Comparison of ENCODE assay signal across 9 mouse cellular contexts in the genomic region with DNA sequence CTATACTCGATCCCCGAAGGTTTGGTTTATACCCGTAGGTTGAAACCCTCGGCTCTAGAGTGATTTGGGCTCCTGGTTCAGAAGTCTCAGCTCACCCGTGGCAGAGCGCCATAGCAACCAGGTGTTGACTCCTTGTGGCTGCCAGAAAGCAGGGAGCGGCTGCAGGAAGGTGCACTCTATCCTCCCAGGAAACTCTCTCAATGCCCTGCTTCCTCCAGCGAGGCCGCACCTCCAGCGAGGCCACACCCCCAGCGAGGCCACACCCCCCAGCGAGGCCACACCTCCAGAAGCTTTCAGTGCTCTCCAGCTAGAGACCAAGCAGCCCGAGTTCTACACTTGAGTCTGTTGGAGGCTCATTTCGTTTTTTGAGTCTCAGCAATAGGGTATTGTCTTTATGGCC. TPM values are rescaled to one million over a fixed set of nuclear protein-coding genes. Genes with fewer than 3 reads are reported as not detected.
DNase-seq lines count a peak whose midpoint lies in the region; ATAC-seq and TF ChIP-seq lines count a peak whose summit lies in the region.
"Had no signal": no experiment of that assay in that cellular context is flagged by ENCODE, and none has a peak within 500 bp of the region (broad histone marks: within the 10 kb centered on the region; RNA-seq: fewer than 3 reads in every experiment).

No protein-coding gene starts in this region.

- H3K4me3 ChIP-seq in kidney, embryonic 15.5 days (replicated peaks), result no peak overlapping the region
- H3K4me3 ChIP-seq in heart, embryonic 10.5 days, result no peak overlapping the region
- no peak overlapping the region for H3K4me3 ChIP-seq in liver, embryonic 14.5 days (ENCODE audit: insufficient read depth in 1 of 2, low read depth in 2 of 2, low read length in 2 of 2)
- no peak overlapping the region for H3K4me3 ChIP-seq in hindbrain, embryonic 12.5 days
- H3K4me3 ChIP-seq: hindbrain, embryonic 15.5 days had no signal

- TF ChIP-seq EP300 in liver, embryonic 14.5 days (IDR thresholded peaks at IDR 0.05; ENCODE audit: low read depth), result no peak

- ATAC-seq in kidney, embryonic 15.5 days (replicated peaks; ENCODE audit: low FRiP score), result no peak
- ATAC-seq in liver, embryonic 14.5 days (ENCODE audit: insufficient read depth), result peak; percentile 46; the same call in 1 of the 2 replicates
- no peak for ATAC-seq in hindbrain, embryonic 12.5 days (ENCODE audit: low FRiP score)

- peak; percentile 75 for DNase-seq in kidney, adult 11 months
- peak; percentile 74 to 86 for DNase-seq in adrenal gland, postnatal 36 days
- DNase-seq in heart, embryonic 10.5 days (ENCODE audit: low spot score), result peak; percentile 84
- DNase-seq in liver, embryonic 14.5 days (ENCODE audit: low read depth in 3 of 3, low spot score in 3 of 3), result peak in 2 of 3 experiments; percentile 63 to 65
- DNase-seq in retina, embryonic 14.5 days (ENCODE audit: low spot score), result peak; percentile 35
- DNase-seq in urinary bladder, postnatal 25 days (ENCODE audit: low spot score), result peak; percentile 69

- H3K9ac ChIP-seq in kidney, embryonic 15.5 days, result no peak overlapping the region
- H3K9ac ChIP-seq in liver, embryonic 14.5 days (replicated peaks), result 0 out of 2 replicates have a peak overlapping the region, but pooled peaks have one; percentile 14
- no peak overlapping the region for H3K9ac ChIP-seq in hindbrain, embryonic 12.5 days
- H3K9ac ChIP-seq: hindbrain, embryonic 15.5 days had no signal

- H3K4me1 ChIP-seq in kidney, embryonic 15.5 days, result peaks cover 29% of the 10 kb centered on the region
- peaks cover 34% of the 10 kb centered on the region for H3K4me1 ChIP-seq in heart, embryonic 10.5 days
- peaks cover 14 to 24% of the 10 kb centered on the region in 2 experiments for H3K4me1 ChIP-seq in liver, embryonic 14.5 days (replicated peaks; ENCODE audit: control insufficient read depth in 2 of 2, insufficient read depth in 2 of 2, low read length in 1 of 2)
- peaks cover 11% of the 10 kb centered on the region for H3K4me1 ChIP-seq in hindbrain, embryonic 12.5 days

- no peak overlapping the region for H3K27ac ChIP-seq in kidney, embryonic 15.5 days
- no peak overlapping the region for H3K27ac ChIP-seq in heart, embryonic 10.5 days
- H3K27ac ChIP-seq in liver, embryonic 14.5 days, result no peak overlapping the region
- no peak overlapping the region for H3K27ac ChIP-seq in hindbrain, embryonic 12.5 days
- H3K27ac ChIP-seq: hindbrain, embryonic 15.5 days had no signal

- WGBS in kidney, embryonic 15.5 days, result 47% methylated on average over 14 of the region's 14 CpGs
- WGBS in heart, embryonic 10.5 days, result 46% methylated on average over 14 of the region's 14 CpGs
- WGBS in liver, embryonic 14.5 days (ENCODE audit: insufficient replicate concordance), result 34% methylated on average over 14 of the region's 14 CpGs
- 53% methylated on average over 14 of the region's 14 CpGs for WGBS in hindbrain, embryonic 12.5 days

- H3K4me2 ChIP-seq in kidney, embryonic 15.5 days, result no peak overlapping the region
- peak overlapping the region; percentile 35 for H3K4me2 ChIP-seq in liver, embryonic 14.5 days (ENCODE audit: low read depth)
- no peak overlapping the region for H3K4me2 ChIP-seq in hindbrain, embryonic 12.5 days (replicated peaks)
- H3K4me2 ChIP-seq: hindbrain, embryonic 15.5 days had no signal

- TF ChIP-seq CTCF in liver, embryonic 14.5 days (IDR thresholded peaks at IDR 0.05; ENCODE audit: low read depth), result no peak

- no peaks in the 10 kb centered on the region for H3K9me3 ChIP-seq in kidney, embryonic 15.5 days (replicated peaks)
- no peaks in the 10 kb centered on the region for H3K9me3 ChIP-seq in heart, embryonic 10.5 days
- no peaks in the 10 kb centered on the region for H3K9me3 ChIP-seq in liver, embryonic 14.5 days (ENCODE audit: control insufficient read depth, low read length)
- no peaks in the 10 kb centered on the region for H3K9me3 ChIP-seq in hindbrain, embryonic 12.5 days (replicated peaks)
- H3K9me3 ChIP-seq: hindbrain, embryonic 15.5 days had no signal

- peaks cover 12% of the 10 kb centered on the region for H3K36me3 ChIP-seq in kidney, embryonic 15.5 days
- H3K36me3 ChIP-seq in heart, embryonic 10.5 days, result peaks cover 17% of the 10 kb centered on the region
- H3K36me3 ChIP-seq in liver, embryonic 14.5 days (replicated peaks; ENCODE audit: control insufficient read depth, insufficient read depth, low read depth), result peaks cover 3% of the 10 kb centered on the region
- H3K36me3 ChIP-seq in hindbrain, embryonic 12.5 days, result no peaks in the 10 kb centered on the region; the same call in 1 of the 2 replicates
- H3K36me3 ChIP-seq: hindbrain, embryonic 15.5 days had no signal

- H3K27me3 ChIP-seq in kidney, embryonic 15.5 days, result peaks cover 10% of the 10 kb centered on the region; the same call in 1 of the 2 replicates
- H3K27me3 ChIP-seq in heart, embryonic 10.5 days (ENCODE audit: insufficient read depth, poor library complexity, severe bottlenecking), result peaks cover 6% of the 10 kb centered on the region
- H3K27me3 ChIP-seq in liver, embryonic 14.5 days (ENCODE audit: control insufficient read depth, insufficient read depth, low read length), result no peaks in the 10 kb centered on the region
- peaks cover 19% of the 10 kb centered on the region for H3K27me3 ChIP-seq in hindbrain, embryonic 12.5 days

RNA-seq across cellular contexts. Expression of gene Casp7, which starts 3.3 kb away (rescaled TPM):
- polyA plus RNA-seq in kidney, embryonic 15.5 days (2015; fragmentation: Nextera tagmentation; extraction: Ambion mirVana), result 26.1 and 27.0 TPM in 2 replicates
- 1 to 10 TPM; 7.2 to 9.9 TPM for total RNA-seq in adrenal gland, postnatal 36 days (2021)
- polyA plus RNA-seq in heart, embryonic 10.5 days (2016; fragmentation: Nextera tagmentation; extraction: Ambion mirVana), result 25.1 and 31.6 TPM in 2 replicates
- 6.7 and 9.5 TPM in 2 replicates for polyA plus RNA-seq in liver, embryonic 14.5 days (2012; rRNA removed)
- polyA plus RNA-seq in liver, embryonic 14.5 days (2014; fragmentation: Nextera tagmentation; extraction: Ambion mirVana), result 11.9 and 13.2 TPM in 2 replicates
- polyA plus RNA-seq in hindbrain, embryonic 12.5 days (2016; fragmentation: Nextera tagmentation; extraction: Ambion mirVana), result 16.7 and 20.1 TPM in 2 replicates

RNA-seq across cellular contexts. Expression of gene Nrap, which starts 10.4 kb away (rescaled TPM):
- polyA plus RNA-seq in kidney, embryonic 15.5 days (2015; fragmentation: Nextera tagmentation; extraction: Ambion mirVana), result 0.36 and 0.55 TPM in 2 replicates
- total RNA-seq in adrenal gland, postnatal 36 days (2021), result under 1 TPM; 0.07 to 0.20 TPM
- polyA plus RNA-seq in heart, embryonic 10.5 days (2016; fragmentation: Nextera tagmentation; extraction: Ambion mirVana), result 3.4 and 11.9 TPM in 2 replicates
- 0.06 and 0.10 TPM in 2 replicates for polyA plus RNA-seq in liver, embryonic 14.5 days (2012; rRNA removed)
- polyA plus RNA-seq in liver, embryonic 14.5 days (2014; fragmentation: Nextera tagmentation; extraction: Ambion mirVana), result 0.05 and 0.06 TPM in 2 replicates
- 0.21 and 0.28 TPM in 2 replicates for polyA plus RNA-seq in hindbrain, embryonic 12.5 days (2016; fragmentation: Nextera tagmentation; extraction: Ambion mirVana)
